Mouse (Mus musculus) myocyte (in vitro differentiated cells): ENCODE data around the gene Irak2.
A peak's percentile ranks its signal among the peaks of the same experiment; 100 is the strongest.

Experiments used
- E2F4 ChIP-seq: IDR thresholded peaks from one replicate; pipeline ENCODE4 v1.6.1; 2011; ENCODE audit warnings: mild to moderate bottlenecking, control low read depth, moderate library complexity; ENCODE audit not compliant: insufficient read depth
- MAX ChIP-seq: IDR thresholded peaks from one replicate; pipeline ENCODE4 v1.6.1; 2011; ENCODE audit warnings: low read depth, mild to moderate bottlenecking, control low read depth
- MYOD1 ChIP-seq, 3 experiments: IDR thresholded peaks; one replicate each; pipeline ENCODE4 v1.6.1; 2011; ENCODE audit warnings: control low read depth in 2 of 3, low read depth in 2 of 3, mild to moderate bottlenecking in 2 of 3, moderate library complexity in 1 of 3; ENCODE audit not compliant: insufficient read length in 2 of 3, control insufficient read depth in 1 of 3
- MYOG ChIP-seq, 3 experiments: IDR thresholded peaks; one replicate each; pipeline ENCODE4 v1.6.1; 2011; ENCODE audit warnings: control low read depth in 2 of 3, low read depth in 2 of 3, mild to moderate bottlenecking in 2 of 3; ENCODE audit not compliant: insufficient read length in 2 of 3, control insufficient read depth in 1 of 3, insufficient read depth in 1 of 3
- POLR2A ChIP-seq: IDR thresholded peaks from one replicate; pipeline ENCODE4 v1.6.1; 2011; ENCODE audit warnings: low read depth, mild to moderate bottlenecking, control low read depth, moderate library complexity; ENCODE audit not compliant: insufficient read length
- USF1 ChIP-seq: IDR thresholded peaks from one replicate; pipeline ENCODE4 v1.6.1; 2011; ENCODE audit warnings: low read depth, mild to moderate bottlenecking, control low read depth, moderate library complexity

DNA sequence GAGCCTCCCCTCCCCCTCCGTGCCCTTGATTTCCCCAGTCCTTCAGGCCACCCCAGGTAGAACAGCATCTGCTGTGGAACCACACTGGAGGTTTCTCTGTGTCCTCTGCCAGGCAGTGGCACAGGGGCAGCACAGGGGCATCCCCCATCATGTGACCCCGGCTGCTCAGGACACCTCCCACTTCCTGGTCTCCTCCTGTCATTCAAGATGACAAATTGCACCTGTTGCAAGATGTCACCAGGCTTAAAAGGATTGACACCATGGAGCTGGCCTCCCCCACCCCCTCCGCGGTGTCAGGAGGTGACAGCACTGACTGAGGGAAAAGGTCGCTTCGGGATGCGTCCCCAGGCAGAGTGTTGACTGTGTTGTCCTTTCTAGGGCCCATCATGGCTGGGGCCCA is 31.6 kb downstream of the Irak2 start:
- TF ChIP-seq USF1 (peak; percentile 33), POLR2A (no peak), E2F4 (no peak), MYOD1 (IDR thresholded peaks at IDR 0.05; ENCODE audit: control insufficient read depth in 1 of 3, insufficient read length in 2 of 3, low read depth in 2 of 3) (peak; percentile 13 to 90 (median 61)), MYOG (IDR thresholded peaks at IDR 0.05; ENCODE audit: control insufficient read depth in 1 of 3, insufficient read depth in 1 of 3, insufficient read length in 2 of 3, low read depth in 2 of 3) (no peak), MAX (no peak)
